Mouse (Mus musculus) CH12.LX (cell line): ENCODE results near the gene Rps21.

Experiments
- BHLHE40 ChIP-seq: IDR thresholded peaks from 2 replicates; pipeline ENCODE4 v1.6.1; 2011; ENCODE audit warnings: mild to moderate bottlenecking, low read depth, low read length, improper control_type of control experiment
- CTCF ChIP-seq, 2 experiments: IDR thresholded peaks in 1 of 2; conservative IDR thresholded peaks in 1 of 2; 2 replicates each; pipeline ENCODE4 v1.5.1; 2011 to 2012; ENCODE audit warnings: low read depth in 2 of 2, low read length in 2 of 2, improper control_type of control experiment in 1 of 2, inconsistent platforms in 1 of 2, mild to moderate bottlenecking in 1 of 2, moderate library complexity in 1 of 2
- EP300 ChIP-seq: IDR thresholded peaks from 2 replicates; pipeline ENCODE4 v1.6.1; 2011; ENCODE audit warnings: low read length, improper control_type of control experiment
- JUND ChIP-seq: conservative IDR thresholded peaks from 2 replicates; pipeline ENCODE4 v1.6.1; 2011; ENCODE audit warnings: low read depth, low read length, improper control_type of control experiment
- POLR2AphosphoS2 ChIP-seq: IDR thresholded peaks from 2 replicates; pipeline ENCODE4 v1.6.1; 2011; ENCODE audit warnings: low read depth, low read length, improper control_type of control experiment

- no peak for TF ChIP-seq CTCF (conservative IDR thresholded peaks at IDR 0.05 in 1 of 2, IDR thresholded peaks at IDR 0.05 in 1 of 2; ENCODE audit: low read depth in 2 of 2, low read length in 2 of 2)
- TF ChIP-seq JUND, result no peak
- TF ChIP-seq EP300, result no peak
- TF ChIP-seq BHLHE40, result no peak
- TF ChIP-seq POLR2AphosphoS2, result no peak
Observed at GRCm38 (mm10) chr2:180274523-180274922, 17.3 kb downstream of the Rps21 start.
